Mouse (Mus musculus) liver, embryonic 14.5 days (tissue): ENCODE results near the gene Crygc. TPM values are rescaled to one million over a fixed set of nuclear protein-coding genes. Genes with fewer than 3 reads are reported as not detected.
"Not testable (repeated sequence)": the region's sequence is repeated elsewhere in the genome, so short reads cannot be mapped to it uniquely, and the experiment has no call there.

Source experiments
- ATAC-seq: fragments of 200-750 bp; cut with Nextera tagmentation; 2 replicates; pipeline ENCODE4 v1.8.0; 2017; ENCODE audit warnings: moderate number of reproducible peaks, mild to moderate bottlenecking, moderate library complexity; ENCODE audit not compliant: insufficient read depth
- DNase-seq, 3 experiments: peaks; one replicate each; pipeline ENCODE4 v3.0.0-alpha.2; 2012 to 2013; ENCODE audit warnings: low read depth in 3 of 3, low spot score in 3 of 3
- H3K27ac ChIP-seq: fragments of 300-500 bp; sonication (generic); 2 replicates; pipeline ENCODE4 v1.5.1; 2014; ENCODE audit warnings: moderate library complexity, mild to moderate bottlenecking, control low read depth, inconsistent platforms
- H3K27me3 ChIP-seq: fragments of 300-500 bp; sonication (generic); 2 replicates; pipeline ENCODE4 v1.6.1; 2014; ENCODE audit warnings: mild to moderate bottlenecking, low read length, moderate library complexity; ENCODE audit not compliant: control insufficient read depth, insufficient read depth
- H3K36me3 ChIP-seq: fragments of 300-500 bp; sonication (generic); replicated peaks from 2 replicates; pipeline ENCODE4 v1.6.1; 2014; ENCODE audit warnings: low read depth; ENCODE audit not compliant: control insufficient read depth, insufficient read depth
- H3K4me1 ChIP-seq, 2 experiments: fragments of 200-500 bp in 1 of 2; fragments of 300-500 bp in 1 of 2; sonication (generic) in 1 of 2; replicated peaks; 2 replicates each; pipeline ENCODE4 v1.6.1; 2012 to 2014; ENCODE audit warnings: antibody characterized with exemption in 1 of 2, inconsistent platforms in 1 of 2, low read length in 1 of 2; ENCODE audit not compliant: control insufficient read depth in 2 of 2, insufficient read depth in 2 of 2
- H3K4me2 ChIP-seq: fragments of 300-500 bp; sonication (generic); 2 replicates; pipeline ENCODE4 v1.6.1; 2014; ENCODE audit warnings: low read depth, mild to moderate bottlenecking, control low read depth, moderate library complexity
- H3K4me3 ChIP-seq, 2 experiments: fragments of 200-500 bp in 1 of 2; fragments of 300-500 bp in 1 of 2; sonication (generic) in 1 of 2; 2 replicates each; pipeline ENCODE4 v1.5.1; 2012 to 2014; ENCODE audit warnings: low read depth in 2 of 2, low read length in 2 of 2, mild to moderate bottlenecking in 2 of 2, control low read depth in 1 of 2, inconsistent platforms in 1 of 2, moderate library complexity in 1 of 2; ENCODE audit not compliant: insufficient read depth in 1 of 2
- H3K9ac ChIP-seq: fragments of 300-500 bp; sonication (generic); replicated peaks from 2 replicates; pipeline ENCODE4 v1.6.1; 2014; ENCODE audit warnings: mild to moderate bottlenecking, control low read depth, moderate library complexity
- H3K9me3 ChIP-seq: fragments of 300-500 bp; sonication (generic); 2 replicates; pipeline ENCODE4 v1.6.1; 2016; ENCODE audit warnings: low read length, mixed read lengths; ENCODE audit not compliant: control insufficient read depth
- CTCF ChIP-seq: IDR thresholded peaks from 2 replicates; pipeline ENCODE4 v1.5.1; 2016; ENCODE audit warnings: antibody characterized with exemption, low read depth, control low read depth
- EP300 ChIP-seq: IDR thresholded peaks from 2 replicates; pipeline ENCODE4 v1.6.1; 2016; ENCODE audit warnings: antibody characterized with exemption, low read depth
- WGBS: fragments of 180-500 bp; shearing (Covaris S2); extraction: QIAGEN DNeasy Blood & Tissue Kit; methylation state at CpG from one replicate; pipeline ENCODE4 v1.1.7; 2014; ENCODE audit not compliant: insufficient replicate concordance; 5-methylcytosine and 5-hydroxymethylcytosine counted together
- polyA plus RNA-seq, 2 experiments: library from polyadenylated mRNA; depleted of rRNA in 1 of 2; stranded (reverse) in 1 of 2; unstranded in 1 of 2; fragments of >200 nt; fragmentation: Nextera tagmentation in 1 of 2; extraction: Ambion mirVana in 1 of 2; gene quantifications; 2 replicates each; pipeline versions ENCODE4 v1.2.1 to v1.2.3; 2012 to 2014

The Crygc gene
- polyA plus RNA-seq, 2 experiments = not detected

DNA sequence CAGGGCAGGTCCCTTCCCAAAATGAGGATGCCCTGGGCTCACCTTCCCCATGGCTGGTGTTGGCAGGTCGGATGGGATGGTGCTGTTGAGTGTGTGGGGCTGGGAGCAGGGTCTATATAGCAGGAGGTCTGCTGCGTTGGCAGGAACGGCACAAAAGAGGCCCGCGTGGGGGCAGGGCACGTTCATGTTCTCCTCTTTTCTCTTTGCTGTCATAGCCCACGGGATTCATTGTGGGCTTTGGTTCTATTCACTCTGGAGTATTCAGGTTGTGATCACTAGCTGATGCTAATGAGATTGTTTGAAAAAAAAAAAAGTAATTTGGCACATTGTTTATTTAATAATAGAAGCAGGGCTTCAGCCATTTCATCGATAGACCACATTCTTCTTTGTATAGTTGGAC lies 10.1 kb downstream of the Crygc start, which contains the start of gene Crygd:
Crygd (minus strand) TSS at position 101 of the 400 bp plus-strand sequence.
- H3K9me3 ChIP-seq = no peaks in the 10 kb centered on the region
- no peak within 1 kb of the TSS for H3K27ac ChIP-seq
- TF ChIP-seq CTCF = no peak
- no peak for TF ChIP-seq EP300
- WGBS = 71% methylated on average over 8 of the region's 8 CpGs
- DNase-seq = no peak
- H3K4me2 ChIP-seq = no peak within 1 kb of the TSS
- no peaks in the 10 kb centered on the region for H3K27me3 ChIP-seq
- no peak within 1 kb of the TSS for H3K4me3 ChIP-seq
- ATAC-seq = no peak
- no peaks in the 10 kb centered on the region for H3K4me1 ChIP-seq
- no peaks in the 10 kb centered on the region for H3K36me3 ChIP-seq
- H3K9ac ChIP-seq = no peak within 1 kb of the TSS

DNA sequence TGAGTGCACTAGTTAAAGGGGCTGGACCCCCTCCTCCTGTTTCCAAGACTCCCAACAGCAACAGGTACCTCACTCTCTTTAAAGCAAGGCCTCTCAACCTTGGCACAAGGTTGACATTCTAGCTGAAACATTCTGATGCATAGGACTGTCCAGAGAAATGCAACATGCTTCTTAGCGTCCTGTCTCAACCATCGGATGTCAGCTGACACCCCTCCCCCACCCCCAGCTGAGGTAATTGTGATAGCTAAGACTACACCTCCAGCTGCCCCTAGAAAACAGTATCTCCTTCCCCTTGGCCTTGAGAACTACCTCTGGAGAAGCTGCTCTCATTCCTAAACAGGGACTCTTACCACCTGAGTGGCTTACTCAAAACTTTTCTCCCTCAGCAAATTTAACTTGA lies 21.3 kb downstream of the Crygc start:
- DNase-seq = no peak
- TF ChIP-seq EP300 = no peak
- no peak for TF ChIP-seq CTCF
- H3K27me3 ChIP-seq = no peaks in the 10 kb centered on the region
- H3K27ac ChIP-seq = no peak overlapping the region
- no peaks in the 10 kb centered on the region for H3K4me1 ChIP-seq
- H3K9me3 ChIP-seq = no peaks in the 10 kb centered on the region
- no peak for ATAC-seq
- no peak overlapping the region for H3K4me3 ChIP-seq
- WGBS = 37% methylated on average over 2 of the region's 2 CpGs
- no peak overlapping the region for H3K9ac ChIP-seq
- no peaks in the 10 kb centered on the region for H3K36me3 ChIP-seq
- no peak overlapping the region for H3K4me2 ChIP-seq

DNA sequence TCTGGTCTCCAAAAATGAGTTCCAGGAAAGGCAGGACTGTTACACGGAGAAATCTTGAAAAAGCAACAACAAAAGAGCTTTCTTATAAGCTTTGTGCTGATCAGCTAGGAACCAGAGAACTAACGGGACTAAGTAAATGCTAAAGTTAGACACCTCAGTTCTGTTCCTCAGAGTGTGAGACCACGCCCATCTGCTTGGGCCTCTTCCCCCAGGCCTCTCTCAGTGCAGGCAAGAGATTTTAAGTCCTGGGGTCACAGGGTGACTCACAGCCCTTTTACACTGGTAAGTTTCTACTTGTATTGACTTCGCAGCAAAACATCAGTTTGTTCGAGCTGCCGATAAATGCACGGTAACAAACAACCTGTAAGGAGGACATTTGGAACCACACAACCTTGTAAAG lies 21.8 kb downstream of the Crygc start:
- Histone ChIP-seq H3K27me3 (no peaks in the 10 kb centered on the region), H3K4me2 (no peak overlapping the region), H3K9me3 (no peaks in the 10 kb centered on the region), H3K9ac (no peak overlapping the region), H3K27ac (no peak overlapping the region), H3K36me3 (no peaks in the 10 kb centered on the region), H3K4me3 (no peak overlapping the region), H3K4me1 (no peaks in the 10 kb centered on the region)
- 57% methylated on average over 7 of the region's 7 CpGs for WGBS
- ATAC-seq (no peak), DNase-seq (no peak)
- TF ChIP-seq CTCF (no peak), EP300 (no peak)

DNA sequence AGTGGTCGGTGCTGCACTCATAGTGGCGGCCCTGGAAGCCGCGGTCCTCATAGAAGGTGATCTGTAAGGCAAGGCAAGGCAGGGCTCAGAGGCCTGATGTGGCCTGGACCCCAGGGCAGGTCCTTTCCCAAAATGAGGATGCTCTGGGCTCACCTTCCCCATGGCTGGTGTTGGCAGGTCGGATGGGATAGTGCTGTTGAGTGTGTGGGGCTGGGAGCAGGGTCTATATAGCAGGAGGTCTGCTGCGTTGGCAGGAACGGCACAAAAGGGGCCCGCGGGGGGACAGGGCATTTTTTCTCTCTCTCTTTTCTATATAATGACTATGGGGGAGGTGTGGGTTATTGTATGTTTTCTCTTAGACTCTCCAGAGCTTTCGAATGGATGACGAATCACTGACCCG lies 22.5 kb downstream of the Crygc start, which contains the start of gene Cryge:
Cryge (minus strand) TSS at position 198 of the 400 bp plus-strand sequence.
- H3K4me2 ChIP-seq, DNase-seq, H3K27me3 ChIP-seq, ATAC-seq, H3K4me3 ChIP-seq, H3K36me3 ChIP-seq, H3K9ac ChIP-seq, H3K9me3 ChIP-seq, H3K27ac ChIP-seq, H3K4me1 ChIP-seq: not testable (repeated sequence)
- 82% methylated on average over 10 of the region's 12 CpGs for WGBS

DNA sequence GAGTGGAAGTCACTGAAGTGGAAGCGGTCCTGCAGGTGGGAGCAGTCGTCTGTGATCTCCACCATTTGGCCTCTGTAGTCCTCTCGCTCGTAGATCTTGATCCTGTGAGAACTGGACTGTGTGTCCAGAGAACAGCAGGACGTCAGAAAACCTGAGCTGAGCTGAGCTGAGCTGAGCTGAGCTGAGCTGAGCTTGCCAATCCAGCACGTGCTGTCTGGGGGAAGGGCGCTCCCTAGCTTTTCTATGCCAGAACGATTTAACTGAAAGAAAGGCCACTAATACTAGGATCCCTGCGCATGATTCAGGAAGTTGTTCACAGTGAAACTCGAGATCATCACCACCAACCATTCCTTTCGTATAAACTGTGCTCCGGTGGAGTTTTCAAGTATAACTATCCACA lies 24.7 kb downstream of the Crygc start:
- 54% methylated on average over 12 of the region's 12 CpGs for WGBS
- DNase-seq (no peak), ATAC-seq (no peak)
- Histone ChIP-seq H3K4me3 (no peak overlapping the region), H3K36me3 (no peaks in the 10 kb centered on the region), H3K9me3 (no peaks in the 10 kb centered on the region), H3K4me1 (no peaks in the 10 kb centered on the region), H3K27ac (no peak overlapping the region), H3K27me3 (no peaks in the 10 kb centered on the region), H3K9ac (no peak overlapping the region), H3K4me2 (no peak overlapping the region)
- TF ChIP-seq EP300 = no peak
- TF ChIP-seq CTCF = no peak
